Mouse (Mus musculus) hindbrain, embryonic 11.5 days (tissue): ENCODE data around the gene Slitrk1. TPM values are rescaled to one million over a fixed set of nuclear protein-coding genes. Genes with fewer than 3 reads are reported as not detected.

Experiments used
- ATAC-seq: fragments of 200-750 bp; cut with Nextera tagmentation; 2 replicates; pipeline ENCODE4 v1.8.0; 2017; ENCODE audit warnings: mild to moderate bottlenecking, moderate TSS enrichment, moderate library complexity; ENCODE audit not compliant: low FRiP score
- DNase-seq: peaks from one replicate; pipeline ENCODE4 v3.0.0-alpha.2; 2015; ENCODE audit warnings: low spot score
- H3K27ac ChIP-seq: fragments of 300-500 bp; sonication (generic); 2 replicates; pipeline ENCODE4 v1.5.1; 2014; ENCODE audit warnings: mild to moderate bottlenecking, low read depth, low read length
- H3K27me3 ChIP-seq: fragments of 300-500 bp; sonication (generic); 2 replicates; pipeline ENCODE4 v1.6.1; 2014; ENCODE audit warnings: mild to moderate bottlenecking, low read length, moderate library complexity, mixed read lengths; ENCODE audit not compliant: control insufficient read depth, insufficient read depth
- H3K36me3 ChIP-seq: fragments of 300-500 bp; sonication (generic); 2 replicates; pipeline ENCODE4 v1.6.1; 2014; ENCODE audit warnings: mild to moderate bottlenecking, low read length, moderate library complexity, mixed read lengths; ENCODE audit not compliant: control insufficient read depth, insufficient read depth
- H3K4me1 ChIP-seq: fragments of 300-500 bp; sonication (generic); replicated peaks from 2 replicates; pipeline ENCODE4 v1.6.1; 2014; ENCODE audit warnings: low read length, mixed read lengths; ENCODE audit not compliant: control insufficient read depth, insufficient read depth
- H3K4me2 ChIP-seq: fragments of 300-500 bp; sonication (generic); replicated peaks from 2 replicates; pipeline ENCODE4 v1.6.1; 2014; ENCODE audit warnings: mild to moderate bottlenecking, low read depth, low read length
- H3K4me3 ChIP-seq: fragments of 300-500 bp; sonication (generic); 2 replicates; pipeline ENCODE4 v1.5.1; 2014; ENCODE audit warnings: low read depth, low read length
- H3K9ac ChIP-seq: fragments of 300-500 bp; sonication (generic); 2 replicates; pipeline ENCODE4 v1.6.1; 2014; ENCODE audit warnings: low read depth, low read length
- H3K9me3 ChIP-seq: fragments of 300-500 bp; sonication (generic); 2 replicates; pipeline ENCODE4 v1.6.1; 2016; ENCODE audit warnings: low read length; ENCODE audit not compliant: control insufficient read depth
- WGBS: fragments of 180-500 bp; shearing (Covaris S2); extraction: QIAGEN DNeasy Blood & Tissue Kit; methylation state at CpG from one replicate; pipeline ENCODE4 v1.1.7; 2014; 5-methylcytosine and 5-hydroxymethylcytosine counted together
- polyA plus RNA-seq: library from polyadenylated mRNA; unstranded; fragments of >200 nt; fragmentation: Nextera tagmentation; extraction: Ambion mirVana; gene quantifications from 2 replicates; pipeline ENCODE4 v1.2.1, GENCODE M21; 2014

Gene Slitrk1
- 7.7 and 8.5 TPM in 2 replicates for polyA plus RNA-seq

DNA sequence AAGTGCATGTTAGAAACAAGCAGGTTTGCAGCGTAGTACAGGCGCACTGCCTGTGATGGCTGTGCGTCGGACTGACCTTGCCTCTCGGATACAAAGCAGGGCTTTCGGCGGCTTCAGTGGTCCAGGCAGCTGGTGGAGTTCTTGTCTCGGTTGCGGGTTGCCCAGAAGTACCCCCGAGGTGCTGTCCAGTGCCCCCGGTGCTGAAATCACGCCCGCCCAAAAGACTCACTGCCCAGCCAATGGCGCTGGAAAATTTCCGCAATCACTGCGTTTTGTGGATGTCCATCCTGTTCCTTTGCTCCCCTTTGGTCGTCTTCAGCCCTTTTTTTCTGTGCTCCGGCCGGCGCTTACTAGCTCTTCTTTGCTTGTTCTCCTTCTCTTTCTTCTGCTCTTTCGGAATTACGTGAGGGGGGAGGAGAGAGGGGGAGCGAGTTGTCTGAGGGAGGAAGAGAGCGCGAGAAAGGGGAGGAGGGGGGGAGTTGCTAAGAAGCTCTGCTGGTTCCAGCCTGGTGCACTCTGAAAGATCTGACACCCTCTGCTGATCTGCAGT lies at the start of gene Slitrk1:
Slitrk1 (minus strand) TSS at position 445 of the 550 bp plus-strand sequence.
- 0 out of 2 replicates have a peak, but pooled peaks cover 2% of the 10 kb centered on the region for H3K4me1 ChIP-seq
- H3K4me2 ChIP-seq: peak within 1 kb of the TSS; percentile 84
- peaks cover 3% of the 10 kb centered on the region; the same call in 1 of the 2 replicates for H3K27me3 ChIP-seq
- H3K4me3 ChIP-seq: peak within 1 kb of the TSS; percentile 45
- H3K27ac ChIP-seq: peak within 1 kb of the TSS; percentile 71
- H3K9ac ChIP-seq: peak within 1 kb of the TSS; percentile 71
- under 1% methylated on average over 24 of the region's 25 CpGs for WGBS
- peak; percentile 71 for ATAC-seq
- no peaks in the 10 kb centered on the region for H3K9me3 ChIP-seq
- DNase-seq: peak; percentile 82
- H3K36me3 ChIP-seq: no peaks in the 10 kb centered on the region

- H3K9ac ChIP-seq: no peak overlapping the region
- H3K4me2 ChIP-seq: no peak overlapping the region
- no peak overlapping the region for H3K27ac ChIP-seq
- H3K27me3 ChIP-seq: no peaks in the 10 kb centered on the region
- no peak overlapping the region for H3K4me3 ChIP-seq
- no peaks in the 10 kb centered on the region for H3K9me3 ChIP-seq
- DNase-seq: no peak
- no peak for ATAC-seq
- H3K4me1 ChIP-seq: no peaks in the 10 kb centered on the region
- 81% methylated on average over 1 of the region's 1 CpGs for WGBS
- H3K36me3 ChIP-seq: no peaks in the 10 kb centered on the region
Measured at GRCm38 (mm10) chr14:108935777-108936176, 21.8 kb upstream of the Slitrk1 start.

DNA sequence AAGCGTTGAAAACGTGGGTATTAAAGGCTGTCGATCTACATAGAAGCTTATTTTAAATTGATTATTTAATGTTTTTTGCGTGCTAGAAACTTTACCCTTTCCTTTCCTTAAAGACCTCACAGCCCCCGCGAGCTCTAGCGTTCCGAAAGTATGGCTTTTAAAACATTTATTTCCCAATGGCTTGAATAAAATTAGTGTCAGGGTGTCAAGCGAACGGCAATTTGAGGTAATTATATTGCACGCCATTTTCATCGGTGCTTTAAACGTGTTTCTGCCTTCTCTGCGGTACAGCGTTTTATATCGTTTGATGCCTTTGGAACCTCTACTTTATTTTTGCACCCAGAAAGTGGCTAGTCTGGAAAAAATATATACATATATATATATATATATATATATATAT lies 378 bp upstream of the Slitrk1 start:
- H3K4me3 ChIP-seq: peak overlapping the region; percentile 45
- no peak overlapping the region for H3K27ac ChIP-seq
- DNase-seq (no peak), ATAC-seq (no peak)
- peak overlapping the region; percentile 71; the same call in 1 of the 2 replicates for H3K9ac ChIP-seq
- 13% methylated on average over 16 of the region's 16 CpGs for WGBS
- peak overlapping the region; percentile 84 for H3K4me2 ChIP-seq
- no peaks in the 10 kb centered on the region for H3K36me3 ChIP-seq
- H3K9me3 ChIP-seq: no peaks in the 10 kb centered on the region
- H3K4me1 ChIP-seq: 0 out of 2 replicates have a peak, but pooled peaks cover 2% of the 10 kb centered on the region
- peaks cover 3% of the 10 kb centered on the region; the same call in 1 of the 2 replicates for H3K27me3 ChIP-seq

DNA sequence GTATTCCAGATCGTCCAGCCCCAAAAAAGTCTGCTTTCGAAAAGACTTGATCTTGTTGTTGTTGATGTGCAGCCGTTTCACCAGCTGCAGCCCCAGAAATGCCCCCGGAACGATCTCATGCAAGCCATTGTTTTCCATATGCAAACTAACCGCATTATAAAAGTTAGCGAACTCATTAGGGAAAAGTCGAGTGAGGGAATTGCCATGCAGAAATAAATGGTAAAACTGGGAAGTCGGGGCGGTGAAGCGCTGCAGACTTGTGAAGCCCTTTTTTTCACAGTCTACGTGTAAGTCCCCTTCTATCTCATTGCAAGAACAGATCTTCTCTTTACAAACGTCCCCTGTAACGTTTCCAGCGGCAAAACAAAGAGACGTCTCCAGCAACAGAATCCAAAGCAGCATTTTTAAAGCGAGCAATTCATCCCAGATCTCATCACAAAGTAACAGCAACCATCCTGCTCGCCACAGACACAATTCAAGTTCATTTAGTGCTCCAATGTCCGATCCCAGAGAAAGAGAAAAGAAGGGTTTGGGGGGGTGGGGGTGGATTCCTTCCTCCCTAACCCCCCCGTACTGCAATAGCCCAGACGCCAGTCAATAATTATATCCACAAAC lies 975 bp downstream of the Slitrk1 start:
- DNase-seq: peak; percentile 50
- Histone ChIP-seq H3K4me3 (peak overlapping the region; percentile 45), H3K9me3 (no peaks in the 10 kb centered on the region), H3K36me3 (no peaks in the 10 kb centered on the region), H3K27me3 (peaks cover 3% of the 10 kb centered on the region; the same call in 1 of the 2 replicates), H3K4me1 (0 out of 2 replicates have a peak, but pooled peaks cover 2% of the 10 kb centered on the region), H3K9ac (peak overlapping the region; percentile 71), H3K4me2 (peak overlapping the region; percentile 84), H3K27ac (peak overlapping the region; percentile 71; the same call in 1 of the 2 replicates)
- peak; percentile 23; the same call in 1 of the 2 replicates for ATAC-seq
- WGBS: 2% methylated on average over 21 of the region's 21 CpGs

GRCm38 (mm10) chr14:108912021-108912875 lies 1.7 kb downstream of the Slitrk1 start:
- Histone ChIP-seq H3K4me1 (0 out of 2 replicates have a peak, but pooled peaks cover 2% of the 10 kb centered on the region), H3K27me3 (peaks cover 3% of the 10 kb centered on the region; the same call in 1 of the 2 replicates), H3K9ac (peak overlapping the region; percentile 71), H3K4me2 (peak overlapping the region; percentile 84), H3K4me3 (peak overlapping the region; percentile 45), H3K36me3 (no peaks in the 10 kb centered on the region), H3K9me3 (no peaks in the 10 kb centered on the region), H3K27ac (0 out of 2 replicates have a peak overlapping the region, but pooled peaks have one; percentile 36)
- ATAC-seq (peak; percentile 43), DNase-seq (peak; percentile 58)
- 2% methylated on average over 24 of the region's 24 CpGs for WGBS

DNA sequence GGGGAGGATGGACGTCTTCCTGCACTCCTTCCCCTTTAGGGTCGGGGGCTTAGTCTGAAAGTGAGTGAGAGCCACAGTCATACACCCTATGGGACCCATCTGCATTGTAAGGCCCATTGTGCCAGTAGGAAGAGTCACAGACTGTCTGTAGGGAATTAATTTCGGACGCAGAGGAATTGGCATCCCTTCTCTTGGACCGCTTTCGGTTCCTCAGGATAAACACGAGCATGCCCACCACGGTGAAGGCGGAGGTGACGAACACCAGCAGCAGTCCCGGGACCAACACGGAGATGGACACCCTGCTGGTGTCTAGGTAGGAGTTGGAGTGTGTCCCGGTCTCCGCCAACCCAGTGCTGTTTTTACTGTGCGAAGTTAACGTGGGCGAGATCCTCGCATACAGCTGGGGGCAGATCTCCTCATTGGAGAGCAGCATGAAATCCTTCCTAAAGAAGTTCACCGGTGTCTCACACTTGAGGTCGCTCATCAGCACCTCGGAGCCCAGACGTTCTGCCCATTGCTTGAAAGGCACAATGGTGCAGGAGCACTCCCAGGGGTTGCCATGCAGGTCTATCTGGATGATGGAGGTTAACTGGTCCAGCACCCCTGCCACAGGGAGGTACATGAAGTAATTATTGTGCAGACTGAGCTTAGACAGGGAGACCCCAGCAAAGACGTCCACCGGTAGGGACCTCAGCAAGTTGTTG lies 2.7 kb downstream of the Slitrk1 start:
- H3K27ac ChIP-seq: peak overlapping the region; percentile 20; the same call in 1 of the 2 replicates
- WGBS: under 1% methylated on average over 24 of the region's 24 CpGs

DNA sequence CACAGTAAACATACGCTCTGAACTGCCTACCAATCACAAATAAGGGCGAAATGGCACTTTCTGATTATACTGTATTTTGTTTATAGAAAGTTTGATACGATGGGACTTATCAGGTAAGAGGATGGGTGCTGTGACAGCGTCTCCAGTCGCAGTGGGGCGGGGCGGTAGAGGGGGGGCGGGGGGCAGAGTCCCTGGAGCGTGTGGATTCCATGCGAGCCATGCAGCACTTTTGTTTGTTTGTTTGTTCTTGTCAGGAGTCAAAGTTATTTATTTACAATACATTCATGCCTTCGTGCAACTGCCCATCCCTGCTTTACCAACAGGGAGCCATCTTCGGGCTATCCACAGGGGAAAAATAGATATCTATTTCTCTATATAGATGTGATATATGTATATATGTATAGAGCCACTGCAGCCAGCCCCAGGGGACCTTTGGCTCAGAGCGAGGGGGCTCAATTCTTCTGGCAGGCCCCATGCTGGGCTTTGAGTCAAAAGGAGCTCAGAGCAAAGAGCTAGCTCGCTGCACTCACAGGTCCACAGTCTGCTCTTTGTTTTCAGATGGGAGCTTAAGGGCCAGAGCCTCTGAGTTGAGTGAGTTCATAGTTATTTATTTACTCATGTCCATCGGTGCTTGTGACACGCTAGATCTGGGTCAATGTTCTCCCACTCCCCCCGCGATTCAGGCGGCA lies 3.4 kb downstream of the Slitrk1 start:
- Histone ChIP-seq H3K9me3 (no peaks in the 10 kb centered on the region), H3K27ac (peak overlapping the region; percentile 20; the same call in 1 of the 2 replicates), H3K4me2 (peak overlapping the region; percentile 84), H3K4me1 (0 out of 2 replicates have a peak, but pooled peaks cover 2% of the 10 kb centered on the region), H3K27me3 (peaks cover 3% of the 10 kb centered on the region; the same call in 1 of the 2 replicates), H3K36me3 (no peaks in the 10 kb centered on the region), H3K4me3 (peak overlapping the region; percentile 45), H3K9ac (peak overlapping the region; percentile 56; the same call in 1 of the 2 replicates)
- DNase-seq (no peak), ATAC-seq (peak; percentile 12)
- 3% methylated on average over 19 of the region's 19 CpGs for WGBS

More for the DNA sequence above, 2.7 kb downstream of the Slitrk1 start:
- Histone ChIP-seq H3K36me3 (no peaks in the 10 kb centered on the region), H3K9me3 (no peaks in the 10 kb centered on the region), H3K4me3 (peak overlapping the region; percentile 45), H3K4me1 (0 out of 2 replicates have a peak, but pooled peaks cover 2% of the 10 kb centered on the region), H3K27me3 (peaks cover 3% of the 10 kb centered on the region; the same call in 1 of the 2 replicates), H3K9ac (peak overlapping the region; percentile 56; the same call in 1 of the 2 replicates), H3K4me2 (peak overlapping the region; percentile 84)
- DNase-seq: peak; percentile 51
- ATAC-seq: peak; percentile 22; the same call in 1 of the 2 replicates
